Mouse (Mus musculus) kidney, adult 18-20 months (tissue): Measurements from ENCODE around the gene Mst1.

Experiments
- DNase-seq: peaks from one replicate; pipeline ENCODE4 v3.0.0; 2021

Mst1 gene

GRCm38 (mm10) chr9:108080168-108080567, at the start of gene Mst1:
Mst1 (plus strand) TSS chr9:108080436.
- no peak for DNase-seq

GRCm38 (mm10) chr9:108032126-108032525, 48.1 kb upstream of the Mst1 start:
- DNase-seq = no peak

- DNase-seq = no peak
Observed at GRCm38 (mm10) chr9:108035331-108036156, 44.7 kb upstream of the Mst1 start.

- no peak for DNase-seq
Observed at GRCm38 (mm10) chr9:108044751-108045492, 35.3 kb upstream of the Mst1 start.

- DNase-seq = no peak
Observed at GRCm38 (mm10) chr9:108046582-108046981, 33.7 kb upstream of the Mst1 start.

GRCm38 (mm10) chr9:108047601-108048565, 32.4 kb upstream of the Mst1 start:
- no peak for DNase-seq

- no peak for DNase-seq
Observed at GRCm38 (mm10) chr9:108048566-108048955, 31.7 kb upstream of the Mst1 start.

- peak; percentile 94 for DNase-seq
Observed at GRCm38 (mm10) chr9:108049016-108049455, 31.2 kb upstream of the Mst1 start, which contains the start of gene Gmppb. Gmppb (plus strand) TSS chr9:108049242.

- no peak for DNase-seq
Observed at GRCm38 (mm10) chr9:108049561-108050251, 30.5 kb upstream of the Mst1 start.

- no peak for DNase-seq
Observed at GRCm38 (mm10) chr9:108051184-108051930, 28.9 kb upstream of the Mst1 start.

- DNase-seq = no peak
Observed at GRCm38 (mm10) chr9:108051931-108052220, 28.4 kb upstream of the Mst1 start.

GRCm38 (mm10) chr9:108052411-108052810, 27.8 kb upstream of the Mst1 start:
- no peak for DNase-seq

- DNase-seq = peak; percentile 99
Observed at GRCm38 (mm10) chr9:108052885-108053664, 27.2 kb upstream of the Mst1 start, which contains the start of gene Amigo3. Amigo3 (plus strand) TSS chr9:108053159.

GRCm38 (mm10) chr9:108053665-108054225, 26.5 kb upstream of the Mst1 start:
- no peak for DNase-seq

- no peak for DNase-seq
Observed at GRCm38 (mm10) chr9:108054331-108055040, 25.8 kb upstream of the Mst1 start.

- DNase-seq = no peak
Observed at GRCm38 (mm10) chr9:108055061-108055460, 25.2 kb upstream of the Mst1 start.

GRCm38 (mm10) chr9:108055661-108056237, 24.5 kb upstream of the Mst1 start:
- no peak for DNase-seq

- DNase-seq = no peak
Observed at GRCm38 (mm10) chr9:108056361-108057261, 23.6 kb upstream of the Mst1 start.
